ENCODE assay signal across 8 mouse cellular contexts in the genomic region with DNA sequence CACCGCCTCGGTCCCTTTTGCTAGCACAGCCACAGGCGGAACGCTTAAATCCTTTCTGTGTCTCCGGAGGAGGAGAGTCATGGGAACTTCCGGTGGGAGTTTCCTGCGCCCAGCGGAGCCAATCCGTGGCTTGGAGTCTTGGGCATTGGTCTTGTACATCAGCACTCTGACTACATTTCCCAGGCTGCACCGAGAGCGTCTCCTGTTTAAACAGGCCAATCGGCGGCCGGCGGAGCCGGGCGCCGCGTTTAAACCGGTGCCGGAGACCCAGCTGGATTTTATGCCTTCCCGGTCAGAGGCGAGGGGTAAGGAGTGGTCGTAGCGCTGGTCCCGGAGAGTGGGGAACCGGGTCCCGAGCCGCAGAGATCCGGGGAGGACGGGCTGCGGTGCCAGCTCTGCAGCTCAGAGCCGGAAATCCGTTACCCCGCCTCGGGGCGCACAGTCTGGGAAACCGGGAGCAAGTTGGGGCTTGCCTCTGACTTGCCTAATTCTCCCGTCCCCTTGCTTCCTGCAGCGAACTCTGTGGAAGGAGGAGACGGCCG. TPM values are rescaled to one million over a fixed set of nuclear protein-coding genes. Genes with fewer than 3 reads are reported as not detected.
DNase-seq lines count a peak whose midpoint lies in the region; ATAC-seq lines count a peak whose summit lies in the region.

A gene (plus strand): TSS at position 256 of the 542 bp plus-strand sequence.

- H3K4me2 ChIP-seq in hindbrain, embryonic 14.5 days (replicated peaks) = peak within 1 kb of the TSS; percentile 68

- under 1% methylated on average over 42 of the region's 42 CpGs for WGBS in hindbrain, embryonic 14.5 days

- peak; percentile 99 for DNase-seq in R1 (ENCODE audit: low read depth, low spot score)
- peak; percentile 92 to 94 for DNase-seq in cerebellum, postnatal 25 days
- DNase-seq in frontal cortex, postnatal 25 days (ENCODE audit: low spot score in 2 of 2) = peak; percentile 86 to 90
- peak; percentile 95 for DNase-seq in hindbrain, embryonic 14.5 days (ENCODE audit: low spot score)
- DNase-seq in layer of hippocampus, postnatal 36 days = peak; percentile 91 to 94
- DNase-seq in lung, postnatal 36 days = peak; percentile 99
- DNase-seq in retina, postnatal 1 day = peak; percentile 99
- DNase-seq in urinary bladder, adult 18-20 months (ENCODE audit: low spot score in 2 of 2) = peak; percentile 86 to 93

- peak within 1 kb of the TSS; percentile 38 for H3K4me3 ChIP-seq in hindbrain, embryonic 14.5 days (replicated peaks; ENCODE audit: low read length)

- no peaks in the 10 kb centered on the region for H3K9me3 ChIP-seq in hindbrain, embryonic 14.5 days (ENCODE audit: control insufficient read depth, low read length)

- H3K4me1 ChIP-seq in hindbrain, embryonic 14.5 days (replicated peaks; ENCODE audit: control insufficient read depth, insufficient read depth, low read length) = peaks cover 12% of the 10 kb centered on the region; the same call in 1 of the 2 replicates

- peak; percentile 97 for ATAC-seq in hindbrain, embryonic 14.5 days (ENCODE audit: low FRiP score)

- H3K27me3 ChIP-seq in hindbrain, embryonic 14.5 days (ENCODE audit: control insufficient read depth, insufficient read depth, low read length) = no peaks in the 10 kb centered on the region

- peak within 1 kb of the TSS; percentile 55 for H3K27ac ChIP-seq in hindbrain, embryonic 14.5 days

- peak within 1 kb of the TSS; percentile 58 for H3K9ac ChIP-seq in hindbrain, embryonic 14.5 days

- no peaks in the 10 kb centered on the region for H3K36me3 ChIP-seq in hindbrain, embryonic 14.5 days (replicated peaks; ENCODE audit: control insufficient read depth, insufficient read depth)

RNA-seq across cellular contexts. Expression of the gene that starts here (rescaled TPM):
- polyA plus RNA-seq in hindbrain, embryonic 14.5 days (2014; fragmentation: Nextera tagmentation; extraction: Ambion mirVana) = 4.8 and 5.7 TPM in 2 replicates
- total RNA-seq in layer of hippocampus, postnatal 36 days (2021) = under 1 TPM; 0.61 to 0.67 TPM

Comparison
In these comparisons a context has a peak if more than half of its experiments do, and no peak if none do; other contexts are left out.
1. Peak in every context shown above with its lines: DNase-seq, ATAC-seq, H3K4me3 ChIP-seq and H3K27ac ChIP-seq.
2. Peak in DNase-seq in layer of hippocampus, postnatal 36 days; RNA of the gene not detected or under 1 TPM.